Mouse (Mus musculus): ENCODE results near the gene Cep162. TPM values are rescaled to one million over a fixed set of nuclear protein-coding genes. Genes with fewer than 3 reads are reported as not detected.

Gene Cep162
- 1 to 10 TPM; 2.4 to 3.1 (median 2.6) TPM for total RNA-seq (2022)

- peak; percentile 91 for DNase-seq (ENCODE audit: low spot score)
These were observed at the start of gene Cep162 for GRCm38 (mm10) chr9:87254903-87255695. TSS of gene Cep162 (minus strand) at chr9:87255536.

- no peak for DNase-seq (ENCODE audit: low spot score)
These were observed 47.9 kb upstream of the Cep162 start for GRCm38 (mm10) chr9:87303196-87303595.

GRCm38 (mm10) chr9:87298900-87299299 is 43.6 kb upstream of the Cep162 start:
- DNase-seq (ENCODE audit: low spot score) = no peak

GRCm38 (mm10) chr9:87297522-87297921 is 42.2 kb upstream of the Cep162 start:
- DNase-seq (ENCODE audit: low spot score) = no peak

- no peak for DNase-seq (ENCODE audit: low spot score)
These were observed 327 bp upstream of the Cep162 start for GRCm38 (mm10) chr9:87255696-87256030.

GRCm38 (mm10) chr9:87248118-87248517 is 7.2 kb downstream of the Cep162 start:
- DNase-seq (ENCODE audit: low spot score) = no peak

- DNase-seq (ENCODE audit: low spot score) = no peak
These were observed 7.7 kb downstream of the Cep162 start for GRCm38 (mm10) chr9:87247678-87248077.

- DNase-seq (ENCODE audit: low spot score) = no peak
These were observed 42.1 kb downstream of the Cep162 start for GRCm38 (mm10) chr9:87213204-87213603.

- no peak for DNase-seq (ENCODE audit: low spot score)
These were observed 44.5 kb downstream of the Cep162 start for GRCm38 (mm10) chr9:87210830-87211339.

GRCm38 (mm10) chr9:87202431-87202830 is 52.9 kb downstream of the Cep162 start:
- DNase-seq (ENCODE audit: low spot score) = no peak

GRCm38 (mm10) chr9:87200919-87201318 is 54.4 kb downstream of the Cep162 start:
- no peak for DNase-seq (ENCODE audit: low spot score)

- no peak for DNase-seq (ENCODE audit: low spot score)
These were observed 54.9 kb downstream of the Cep162 start for GRCm38 (mm10) chr9:87200426-87200825.

GRCm38 (mm10) chr9:87198036-87198435 is 57.3 kb downstream of the Cep162 start:
- DNase-seq (ENCODE audit: low spot score) = no peak

- DNase-seq (ENCODE audit: low spot score) = no peak
These were observed 58.1 kb downstream of the Cep162 start for GRCm38 (mm10) chr9:87197277-87197676.

GRCm38 (mm10) chr9:87193721-87194120 is 61.6 kb downstream of the Cep162 start:
- DNase-seq (ENCODE audit: low spot score) = no peak

- no peak for DNase-seq (ENCODE audit: low spot score)
These were observed 68.0 kb downstream of the Cep162 start for GRCm38 (mm10) chr9:87187336-87187735.

- no peak for DNase-seq (ENCODE audit: low spot score)
These were observed 73.1 kb downstream of the Cep162 start for GRCm38 (mm10) chr9:87182231-87182630.

- DNase-seq (ENCODE audit: low spot score) = no peak
These were observed 76.8 kb downstream of the Cep162 start for GRCm38 (mm10) chr9:87178534-87178933.

GRCm38 (mm10) chr9:87171517-87171916 is 83.8 kb downstream of the Cep162 start:
- peak; percentile 3 for DNase-seq (ENCODE audit: low spot score)

GRCm38 (mm10) chr9:87170891-87171290 is 84.4 kb downstream of the Cep162 start:
- DNase-seq (ENCODE audit: low spot score) = no peak

- no peak for DNase-seq (ENCODE audit: low spot score)
These were observed 86.2 kb downstream of the Cep162 start for GRCm38 (mm10) chr9:87169144-87169543.

GRCm38 (mm10) chr9:87168051-87168450 is 87.3 kb downstream of the Cep162 start:
- no peak for DNase-seq (ENCODE audit: low spot score)

GRCm38 (mm10) chr9:87167001-87167830 is 88.1 kb downstream of the Cep162 start:
- no peak for DNase-seq (ENCODE audit: low spot score)

Measured in heart, adult 8-10 months (tissue).